Mouse (Mus musculus): ENCODE results near the gene Zfhx3.

- TF ChIP-seq CTCF (IDR thresholded peaks at IDR 0.05; ENCODE audit: low read depth, low read length) (no peak), EP300 (IDR thresholded peaks at IDR 0.05; ENCODE audit: insufficient read depth, low read depth, low read length) (no peak)
Observed at GRCm38 (mm10) chr8:108748095-108748494, 805.7 kb downstream of the Zfhx3 start.
